Mouse (Mus musculus): ENCODE data around the gene Cutc. TPM values are rescaled to one million over a fixed set of nuclear protein-coding genes. Genes with fewer than 3 reads are reported as not detected.

The Cutc gene
- total RNA-seq, 2 experiments from 2014 or later: 6.1 to 6.9 TPM

DNA sequence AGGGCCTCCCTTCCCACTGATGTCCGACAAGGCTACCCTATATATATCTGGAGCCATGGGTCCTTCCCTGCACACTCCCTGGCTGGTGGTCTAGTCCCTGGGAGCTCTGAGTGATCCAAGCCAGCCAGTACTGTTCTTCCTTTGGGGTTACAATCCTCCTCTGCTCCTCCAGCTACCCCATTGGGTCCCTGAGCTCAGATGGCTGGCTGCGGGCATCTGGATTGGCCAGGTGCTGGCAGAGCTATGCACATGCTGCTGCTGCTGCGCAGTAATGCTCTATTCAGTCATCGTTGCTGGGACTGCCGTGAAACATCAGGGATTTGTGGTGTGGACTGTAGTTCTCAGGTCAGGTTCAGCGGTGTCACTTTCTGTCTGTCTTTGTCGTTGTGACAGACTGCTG lies 28.0 kb upstream of the Cutc start:
- H3K27ac ChIP-seq: no peak overlapping the region
- DNase-seq (ENCODE audit: extremely low spot score in 1 of 2, low spot score in 2 of 2): no peak
- no peak overlapping the region for H3K4me3 ChIP-seq
- TF ChIP-seq CTCF (IDR thresholded peaks at IDR 0.05): no peak
- intact Hi-C loops (cut with DNase I): no loop called here

DNA sequence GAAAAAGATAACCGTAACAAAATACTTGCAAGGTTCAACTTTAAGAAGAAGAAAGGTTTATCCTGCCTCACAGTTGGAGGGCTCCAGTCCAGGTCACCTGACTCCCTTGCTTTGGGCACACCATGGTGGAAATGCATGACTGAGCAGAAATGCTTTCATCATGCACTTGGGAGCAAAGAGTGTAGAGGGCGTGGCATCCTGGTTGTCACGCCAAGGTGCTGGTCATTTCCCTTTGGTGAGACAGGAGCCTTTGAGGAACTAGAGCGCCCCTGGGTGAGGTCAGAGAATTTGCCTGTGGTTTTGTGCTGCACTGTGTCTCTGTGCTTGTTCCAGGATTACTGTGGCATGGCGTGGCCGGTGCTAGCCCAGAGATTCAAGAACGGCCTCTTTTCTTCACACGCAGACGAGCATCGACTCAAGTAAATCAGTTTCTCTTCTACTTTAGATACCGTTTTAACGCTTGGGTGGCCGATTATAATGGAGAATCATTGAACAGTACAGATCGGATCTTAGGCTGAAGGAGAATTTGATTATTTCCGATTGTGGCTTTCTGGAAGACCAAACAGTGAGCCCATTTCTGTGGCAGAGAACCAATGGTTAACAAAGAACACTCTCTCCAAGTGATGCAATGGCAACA lies 26.2 kb upstream of the Cutc start:
- DNase-seq (ENCODE audit: extremely low spot score in 1 of 2, low spot score in 2 of 2): no peak
- intact Hi-C loops (cut with DNase I): no loop called here
- H3K27ac ChIP-seq: no peak overlapping the region
- no peak for TF ChIP-seq CTCF (IDR thresholded peaks at IDR 0.05)
- H3K4me3 ChIP-seq: no peak overlapping the region

DNA sequence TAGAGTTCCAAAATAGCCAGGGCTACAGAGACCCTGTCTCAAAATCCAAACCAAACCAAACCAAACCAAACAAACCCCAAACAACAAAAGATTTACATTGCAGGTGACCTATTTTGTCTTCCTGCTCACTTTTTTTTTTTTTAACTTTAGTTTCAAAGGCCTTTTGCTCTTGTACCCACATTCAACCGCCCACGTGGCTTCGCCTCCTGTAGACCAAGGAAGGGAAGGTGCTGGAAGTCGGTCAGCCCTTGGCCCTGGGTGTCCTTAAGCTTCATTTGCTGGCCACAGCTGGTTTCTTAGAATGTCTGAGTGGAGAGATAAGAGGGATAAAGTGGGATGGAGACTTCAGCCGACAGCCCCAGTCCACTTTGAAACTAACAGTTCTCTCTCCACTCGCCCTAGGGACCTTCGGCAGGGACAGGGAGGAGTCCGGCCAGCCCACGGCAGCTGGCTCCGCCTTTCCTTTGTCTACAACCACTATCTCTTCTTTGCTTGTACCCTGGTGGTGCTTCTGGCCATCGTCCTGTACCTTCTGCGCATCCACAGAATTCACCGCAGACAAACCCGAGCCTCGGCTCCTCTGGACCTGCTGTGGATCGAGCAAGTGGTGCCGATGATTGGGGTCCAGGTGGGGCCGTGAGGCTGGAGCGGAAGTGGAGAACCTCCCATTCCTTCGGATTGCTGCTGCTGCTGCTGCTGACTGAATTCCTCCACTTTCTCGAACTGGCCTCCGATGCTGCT lies 23.3 kb upstream of the Cutc start:
- H3K4me3 ChIP-seq: no peak overlapping the region
- H3K27ac ChIP-seq: no peak overlapping the region
- DNase-seq (ENCODE audit: extremely low spot score in 1 of 2, low spot score in 2 of 2): no peak
- no peak for TF ChIP-seq CTCF (IDR thresholded peaks at IDR 0.05)
- intact Hi-C loops (cut with DNase I): no loop called here

DNA sequence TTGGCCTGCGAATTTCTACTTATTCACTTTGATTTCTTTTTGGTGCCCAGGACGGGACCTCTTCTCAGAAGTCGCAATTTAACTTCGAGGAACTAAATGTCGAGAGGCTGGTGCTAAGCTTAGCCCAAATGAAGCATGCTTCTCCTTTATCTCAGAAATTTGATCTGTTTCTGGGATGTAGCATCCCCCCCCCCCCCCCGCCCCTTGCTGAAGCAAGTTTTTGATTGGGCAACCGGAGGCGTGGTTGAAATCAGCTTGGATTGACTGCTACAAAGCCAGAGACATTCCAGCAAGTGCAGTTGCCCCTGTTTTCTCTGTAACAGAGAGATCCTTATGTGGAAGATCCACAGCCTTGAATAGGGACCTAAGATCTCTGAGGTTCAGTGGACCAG lies 22.8 kb upstream of the Cutc start:
- H3K4me3 ChIP-seq: no peak overlapping the region
- H3K27ac ChIP-seq: no peak overlapping the region
- no peak for DNase-seq (ENCODE audit: extremely low spot score in 1 of 2, low spot score in 2 of 2)
- no peak for TF ChIP-seq CTCF (IDR thresholded peaks at IDR 0.05)
- intact Hi-C loops (cut with DNase I): no loop called here

DNA sequence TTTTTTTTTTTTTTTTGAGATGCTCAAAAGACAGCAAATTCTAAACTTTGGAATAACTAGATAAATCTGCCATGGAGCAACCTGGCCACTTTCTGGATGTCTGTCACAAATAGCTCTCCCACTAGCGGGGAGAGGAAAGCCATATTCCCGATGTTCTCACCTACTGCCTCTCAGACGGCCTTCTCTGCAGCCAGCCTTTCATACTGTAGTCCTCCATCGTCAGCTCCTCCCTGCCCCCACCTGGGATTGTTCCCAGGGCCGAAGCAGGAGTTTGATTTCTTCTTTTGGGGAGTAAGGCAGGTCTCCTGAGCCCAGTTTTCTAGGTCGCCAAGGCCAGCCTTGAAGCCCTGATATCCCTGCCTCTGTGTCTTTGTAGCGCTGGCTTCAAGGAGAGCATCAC lies 21.6 kb upstream of the Cutc start:
- H3K4me3 ChIP-seq: no peak overlapping the region
- intact Hi-C loops (cut with DNase I): no loop called here
- no peak for TF ChIP-seq CTCF (IDR thresholded peaks at IDR 0.05)
- DNase-seq (ENCODE audit: extremely low spot score in 1 of 2, low spot score in 2 of 2): no peak
- H3K27ac ChIP-seq: no peak overlapping the region

DNA sequence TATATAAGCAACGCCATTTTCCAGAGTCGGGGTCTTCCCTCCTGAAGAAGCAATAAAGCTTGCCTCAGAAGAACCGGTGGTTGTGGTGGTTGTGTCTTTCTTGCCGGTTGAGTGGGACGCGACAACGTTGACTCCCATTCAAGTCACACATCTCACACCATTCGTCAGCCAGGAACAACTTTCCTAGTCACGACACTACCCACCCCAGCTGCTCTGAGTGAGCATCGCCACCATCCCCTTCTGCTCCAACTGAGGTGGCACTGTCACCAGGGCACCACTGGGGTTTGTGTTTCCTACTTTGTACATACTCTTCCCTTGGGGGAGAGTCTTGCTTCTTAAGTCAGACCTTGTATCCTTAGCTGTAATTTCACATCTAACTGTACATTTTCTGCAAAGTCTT lies 14.4 kb upstream of the Cutc start:
- no peak for DNase-seq (ENCODE audit: extremely low spot score in 1 of 2, low spot score in 2 of 2)
- Histone ChIP-seq H3K4me3 (no peak overlapping the region), H3K27ac (no peak overlapping the region)
- no peak for TF ChIP-seq CTCF (IDR thresholded peaks at IDR 0.05)
- intact Hi-C loops (cut with DNase I): no loop called here

DNA sequence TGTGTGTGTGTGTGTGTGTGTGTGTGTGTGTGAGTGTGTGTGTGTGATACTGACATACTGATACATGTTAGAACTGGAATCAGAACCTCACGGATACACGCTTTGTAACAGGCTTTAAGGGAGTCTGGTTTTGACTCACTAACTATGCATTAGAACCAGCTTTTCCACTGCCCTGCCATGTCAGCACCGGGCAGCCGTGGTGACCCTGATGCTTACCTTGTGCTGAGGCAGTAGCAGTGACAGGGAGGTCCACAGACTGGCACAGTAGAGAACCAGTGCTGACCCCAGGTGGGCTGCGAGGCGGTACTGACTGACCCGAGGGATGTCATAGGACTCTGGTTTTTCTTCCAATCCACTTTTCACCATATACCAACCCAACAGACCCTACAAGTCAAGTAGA lies 9.4 kb upstream of the Cutc start:
- H3K4me3 ChIP-seq: no peak overlapping the region
- no peak for TF ChIP-seq CTCF (IDR thresholded peaks at IDR 0.05)
- no peak for DNase-seq (ENCODE audit: extremely low spot score in 1 of 2, low spot score in 2 of 2)
- H3K27ac ChIP-seq: no peak overlapping the region
- intact Hi-C loops (cut with DNase I): no loop called here

DNA sequence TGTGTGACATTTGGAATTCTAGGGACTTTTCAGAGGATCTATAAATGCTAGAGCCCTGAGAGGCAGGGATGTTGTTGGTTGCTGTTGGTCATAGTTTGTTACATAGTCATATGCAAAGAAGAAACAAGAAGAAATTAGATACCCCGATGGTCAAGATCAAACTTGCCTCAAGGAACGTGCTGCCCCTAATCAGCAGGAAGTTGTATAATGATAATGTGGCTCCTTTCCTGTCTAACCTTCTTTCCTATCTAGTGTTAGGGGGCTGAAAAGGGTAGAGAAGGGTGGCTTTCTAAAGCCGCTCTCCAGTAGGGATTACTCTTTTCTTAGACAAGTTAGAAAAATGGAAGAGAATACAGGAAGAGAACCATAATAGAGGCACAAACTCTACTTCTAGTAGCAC lies 7.1 kb upstream of the Cutc start:
- no peak overlapping the region for H3K27ac ChIP-seq
- no peak for DNase-seq (ENCODE audit: extremely low spot score in 1 of 2, low spot score in 2 of 2)
- no peak for TF ChIP-seq CTCF (IDR thresholded peaks at IDR 0.05)
- intact Hi-C loops (cut with DNase I): no loop called here
- H3K4me3 ChIP-seq: no peak overlapping the region

DNA sequence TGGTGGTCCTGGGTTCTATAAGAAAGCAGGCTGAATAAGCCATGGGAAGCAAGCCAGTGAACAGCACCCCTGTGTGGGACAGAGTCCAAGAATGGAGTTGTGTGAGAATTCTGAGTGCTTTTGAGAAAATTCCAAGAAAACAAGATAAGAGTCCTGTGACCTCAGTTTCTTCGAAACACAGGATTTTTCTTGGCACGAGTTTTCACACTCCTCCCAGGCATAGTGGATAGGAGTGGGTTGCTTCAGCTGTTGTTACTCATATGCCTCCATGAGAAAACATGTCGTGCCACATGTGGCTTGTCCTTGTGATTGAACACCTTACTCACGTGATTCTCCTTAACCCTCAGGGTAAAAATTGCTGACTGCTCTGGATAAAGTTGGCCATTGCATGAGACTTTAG lies 4.9 kb upstream of the Cutc start:
- TF ChIP-seq CTCF (IDR thresholded peaks at IDR 0.05): no peak
- intact Hi-C loops (cut with DNase I): no loop called here
- H3K27ac ChIP-seq: no peak overlapping the region
- no peak for DNase-seq (ENCODE audit: extremely low spot score in 1 of 2, low spot score in 2 of 2)
- no peak overlapping the region for H3K4me3 ChIP-seq

DNA sequence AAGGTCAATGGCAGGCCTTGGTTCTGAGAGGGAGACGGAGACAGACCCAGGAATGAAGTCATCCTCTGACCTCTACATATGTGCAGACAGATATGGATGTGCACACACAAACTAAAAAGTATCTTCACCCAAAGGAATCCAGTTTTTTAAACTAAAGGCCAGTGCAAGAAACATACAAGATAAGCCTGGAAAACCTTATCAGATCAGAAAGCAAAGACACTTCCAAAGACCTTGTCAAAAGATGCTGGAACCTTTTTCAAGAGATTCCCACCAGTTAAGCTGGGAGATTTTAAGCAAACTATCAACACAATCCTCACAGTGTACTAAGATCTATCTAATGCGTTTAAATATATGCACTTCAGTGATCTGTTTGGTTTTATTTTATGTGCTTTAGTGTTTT lies 2.8 kb upstream of the Cutc start:
- intact Hi-C loops (cut with DNase I): loop anchor here (5.0 to 10.0 kb wide), 3 partner anchors 223 to 385 kb away; partner anchors contain the start of genes Chuk and Cwf19l1
- Histone ChIP-seq H3K27ac (no peak overlapping the region), H3K4me3 (no peak overlapping the region)
- no peak for TF ChIP-seq CTCF (IDR thresholded peaks at IDR 0.05)
- DNase-seq (ENCODE audit: extremely low spot score in 1 of 2, low spot score in 2 of 2): no peak

DNA sequence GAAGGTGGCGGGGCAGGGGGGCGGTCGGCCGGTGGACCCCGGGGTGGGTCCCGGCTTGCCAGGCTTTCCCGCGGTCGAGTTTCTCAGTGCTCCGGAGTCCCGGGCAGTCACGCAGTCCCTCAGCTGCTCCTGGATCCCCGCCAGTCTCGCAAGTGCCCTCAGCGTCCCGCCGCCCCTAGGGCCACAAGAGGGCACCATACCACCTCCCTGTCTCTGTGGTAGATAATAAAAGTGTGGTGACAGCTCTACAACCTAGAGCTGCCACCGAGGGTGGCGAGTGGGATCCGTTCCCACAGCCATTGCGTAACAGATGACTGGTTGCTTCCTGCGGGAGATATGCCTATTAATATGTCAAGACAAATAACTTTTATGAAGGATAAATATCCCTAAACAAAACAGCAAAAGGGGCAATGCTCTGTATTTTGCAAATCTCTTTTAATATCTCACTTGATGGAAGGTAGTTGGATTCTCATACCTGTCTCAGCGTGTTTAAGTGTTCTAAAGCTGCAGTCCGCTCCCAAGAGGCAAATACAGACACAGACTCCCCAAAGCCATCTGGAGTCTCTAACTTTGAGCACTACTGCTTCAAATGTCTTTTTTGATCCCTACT lies 535 bp downstream of the Cutc start:
- Histone ChIP-seq H3K4me3 (peak overlapping the region; percentile 85), H3K27ac (peak overlapping the region; percentile 92)
- peak; percentile 86 for DNase-seq (ENCODE audit: extremely low spot score in 1 of 2, low spot score in 2 of 2)
- intact Hi-C loops (cut with DNase I): loop anchor here (2.0 to 10.0 kb wide), 4 partner anchors 79 to 381 kb away; partner anchors contain the start of genes Chuk, Cwf19l1 and Slc25a28
- TF ChIP-seq CTCF (IDR thresholded peaks at IDR 0.05): peak; percentile 70

DNA sequence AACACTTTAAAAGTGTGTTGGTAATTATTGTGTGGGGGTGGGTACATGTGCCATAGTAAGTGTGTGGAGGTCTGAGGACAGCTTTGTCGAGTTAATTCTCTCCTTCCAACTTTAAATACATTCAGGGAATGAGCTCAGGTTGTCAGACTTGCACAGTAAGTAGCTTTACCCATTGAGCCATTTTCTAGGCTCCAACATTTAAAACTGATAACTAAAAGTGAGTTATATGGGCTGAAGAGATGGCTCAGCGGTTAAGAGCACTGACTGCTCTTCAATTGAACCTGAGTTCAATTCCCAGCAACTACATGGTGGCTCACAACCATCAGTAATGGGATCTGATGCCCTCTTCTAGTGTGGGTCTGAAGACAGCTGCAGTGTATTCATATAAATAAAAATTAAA lies 1.4 kb downstream of the Cutc start:
- DNase-seq (ENCODE audit: extremely low spot score in 1 of 2, low spot score in 2 of 2): no peak
- Histone ChIP-seq H3K27ac (no peak overlapping the region), H3K4me3 (no peak overlapping the region)
- intact Hi-C loops (cut with DNase I): loop anchor here (5.0 to 10.0 kb wide), 3 partner anchors 227 to 381 kb away; partner anchors contain the start of genes Chuk and Cwf19l1
- no peak for TF ChIP-seq CTCF (IDR thresholded peaks at IDR 0.05)

Data from left cerebral cortex, adult 2 months (tissue).